Mouse (Mus musculus): ENCODE data around the gene Asb15.

DNA sequence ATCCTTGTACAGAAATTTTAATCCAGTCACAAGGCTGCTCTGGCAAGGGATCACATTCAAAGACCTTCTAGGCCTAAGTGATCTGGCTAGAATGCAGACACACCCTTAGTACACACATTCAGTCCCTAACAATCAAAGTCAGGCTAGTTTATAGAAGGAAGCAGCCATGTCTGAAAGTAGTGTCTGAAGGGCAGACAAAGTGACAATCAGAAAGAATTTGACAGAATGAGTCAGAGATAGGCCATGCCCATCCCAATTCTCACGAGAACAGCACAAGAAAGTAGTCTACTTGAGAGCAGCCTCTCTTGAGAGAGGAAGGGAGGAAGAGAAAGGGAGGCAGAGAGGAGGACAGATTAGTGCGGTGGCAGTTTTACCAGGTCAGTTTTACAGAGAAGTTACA is 94.2 kb downstream of the Asb15 start:
- TF ChIP-seq POLR2A (IDR thresholded peaks at IDR 0.05; ENCODE audit: low read depth, low read length) = no peak
- TF ChIP-seq CTCF (IDR thresholded peaks at IDR 0.05; ENCODE audit: borderline replicate concordance, insufficient read depth, low read length) = no peak

Data from embryonic fibroblast, embryonic 13.5 days (primary cell).